Mouse (Mus musculus) urinary bladder, postnatal 14 days (tissue): Measurements from ENCODE around the gene Pla2r1.

Experiments used
- DNase-seq: peaks from one replicate; pipeline ENCODE4 v3.0.0; 2021; ENCODE audit warnings: low spot score

Pla2r1 gene

DNA sequence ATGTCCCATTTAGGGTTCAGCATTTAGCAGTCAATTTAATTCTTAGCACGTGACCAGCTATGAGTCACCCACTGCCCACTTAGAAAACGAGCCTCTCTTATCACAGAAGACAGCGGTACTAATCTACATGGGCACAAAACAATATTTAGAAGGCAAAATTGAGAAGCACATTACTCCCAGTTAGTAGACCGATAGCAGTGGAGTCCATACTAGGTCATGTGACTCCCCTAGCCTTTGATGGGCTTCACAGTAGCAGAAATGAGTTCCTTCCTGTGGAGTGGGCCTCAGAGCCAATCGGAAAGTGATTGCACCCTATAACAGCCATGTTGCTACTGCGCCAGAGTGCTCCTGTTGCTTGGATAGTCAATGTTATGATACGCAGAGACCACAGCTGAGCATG, 148.3 kb downstream of the Pla2r1 start:
- no peak for DNase-seq

GRCm38 (mm10) chr2:60401694-60402093, 151.4 kb downstream of the Pla2r1 start:
- no peak for DNase-seq

- no peak for DNase-seq
Measured at GRCm38 (mm10) chr2:60393786-60394185, 159.3 kb downstream of the Pla2r1 start.

GRCm38 (mm10) chr2:60392286-60392685, 160.8 kb downstream of the Pla2r1 start:
- DNase-seq, result no peak

- DNase-seq, result no peak
Measured at GRCm38 (mm10) chr2:60387363-60387762, 165.7 kb downstream of the Pla2r1 start.

GRCm38 (mm10) chr2:60386835-60387234, 166.3 kb downstream of the Pla2r1 start:
- no peak for DNase-seq

DNA sequence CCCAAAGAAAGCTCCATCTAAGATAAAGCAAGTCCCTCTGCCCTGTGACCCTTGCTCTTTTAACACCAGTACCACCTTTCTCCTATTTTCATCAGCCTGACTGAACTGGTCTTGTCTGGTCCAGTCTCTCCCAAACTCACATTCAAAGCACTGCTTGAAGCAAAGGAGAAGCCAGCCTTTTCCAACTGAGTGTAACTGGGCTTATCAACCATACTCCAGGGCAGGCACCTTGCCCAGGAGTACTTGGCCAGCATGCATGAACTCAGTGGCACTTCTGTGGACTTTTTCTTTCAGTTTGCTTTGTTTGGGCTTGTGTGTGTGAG, 168.4 kb downstream of the Pla2r1 start:
- DNase-seq, result no peak

GRCm38 (mm10) chr2:60384083-60384762, 168.9 kb downstream of the Pla2r1 start:
- DNase-seq, result no peak

DNA sequence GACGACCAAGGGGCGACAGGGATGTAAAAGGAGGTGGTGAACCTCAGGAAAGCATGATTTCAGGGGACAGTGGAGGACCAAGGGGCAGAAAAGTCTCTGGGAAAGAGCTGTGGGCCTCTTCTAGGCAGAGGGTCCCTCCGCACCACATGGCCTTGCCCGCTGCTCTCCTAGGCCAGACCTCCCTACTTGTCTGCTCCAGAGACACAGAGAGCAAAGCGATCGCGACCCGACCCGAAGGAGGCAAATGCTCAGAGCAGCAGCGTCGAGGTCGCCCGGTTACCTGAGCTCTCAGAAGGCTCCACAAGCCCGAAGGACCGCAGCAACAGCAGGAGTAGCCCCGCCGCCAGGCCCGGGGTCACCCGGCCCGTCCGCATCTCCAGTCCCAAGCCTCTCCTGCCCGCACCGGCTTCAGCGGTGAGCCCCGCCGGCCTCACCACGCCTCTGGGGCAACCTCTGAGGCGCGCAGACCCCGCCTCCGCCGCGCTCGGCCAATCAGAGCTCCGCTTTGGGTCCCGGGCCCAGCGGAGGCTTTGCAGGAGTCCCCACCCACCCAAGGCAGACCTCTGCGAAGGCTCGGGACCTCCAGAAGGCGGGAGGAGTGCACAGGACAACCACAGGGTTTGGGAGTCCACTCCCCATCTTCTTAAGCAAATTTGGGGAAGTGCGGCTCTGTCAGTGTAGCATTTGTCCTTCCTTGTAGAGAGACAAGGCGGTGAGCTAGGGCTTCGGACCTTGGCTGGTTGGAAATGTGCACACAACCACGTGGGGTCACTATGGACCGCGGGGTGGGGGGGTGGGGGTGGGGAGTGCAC, 170.0 kb downstream of the Pla2r1 start, which contains the start of gene Ly75:
Ly75 (minus strand) TSS at position 446 of the 812 bp plus-strand sequence.
- DNase-seq, result peak; percentile 82

GRCm38 (mm10) chr2:60382346-60382745, 170.8 kb downstream of the Pla2r1 start:
- no peak for DNase-seq

- no peak for DNase-seq
Measured at GRCm38 (mm10) chr2:60377260-60377659, 175.8 kb downstream of the Pla2r1 start.

GRCm38 (mm10) chr2:60375608-60376107, 177.4 kb downstream of the Pla2r1 start:
- no peak for DNase-seq

DNA sequence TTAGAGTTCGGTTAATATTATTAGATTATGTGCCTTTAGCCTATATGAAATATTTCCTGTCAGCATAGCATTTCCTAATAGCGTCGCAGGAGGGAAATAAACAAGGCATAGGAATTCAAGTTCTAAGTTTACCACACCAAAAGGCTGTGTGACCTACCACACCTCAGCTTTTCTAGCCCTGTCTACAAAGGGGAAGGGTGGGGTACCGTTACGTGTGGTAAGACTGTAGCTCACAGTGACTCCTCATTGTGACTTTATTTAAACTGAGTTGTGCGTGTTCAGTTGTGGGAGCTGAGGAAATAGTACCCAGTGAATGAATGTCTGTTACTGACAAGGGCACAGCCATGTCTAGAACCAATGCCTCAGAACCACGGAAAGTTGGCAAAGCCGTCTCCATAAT, 178.0 kb downstream of the Pla2r1 start:
- no peak for DNase-seq

GRCm38 (mm10) chr2:60370188-60370587, 182.9 kb downstream of the Pla2r1 start:
- no peak for DNase-seq

DNA sequence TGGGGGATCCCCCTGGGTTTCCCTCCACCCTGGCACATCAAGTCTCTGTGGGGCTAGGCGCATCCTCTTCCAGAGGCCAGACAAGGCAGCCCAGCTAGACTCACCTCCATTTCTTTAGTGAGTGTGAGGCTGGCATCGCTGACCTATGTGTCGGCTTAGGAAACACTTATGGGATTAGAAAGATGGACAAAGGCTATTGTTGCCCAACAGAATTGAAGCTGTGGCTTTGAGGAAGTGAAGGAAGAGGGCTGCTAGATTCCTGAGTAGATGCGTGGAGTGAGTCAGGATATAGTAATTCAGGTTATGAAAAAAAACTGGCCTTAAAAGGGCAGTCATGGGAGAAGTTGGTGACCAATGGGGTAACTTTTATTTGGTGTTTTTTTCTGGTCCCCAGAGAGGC, 183.7 kb downstream of the Pla2r1 start:
- no peak for DNase-seq

DNA sequence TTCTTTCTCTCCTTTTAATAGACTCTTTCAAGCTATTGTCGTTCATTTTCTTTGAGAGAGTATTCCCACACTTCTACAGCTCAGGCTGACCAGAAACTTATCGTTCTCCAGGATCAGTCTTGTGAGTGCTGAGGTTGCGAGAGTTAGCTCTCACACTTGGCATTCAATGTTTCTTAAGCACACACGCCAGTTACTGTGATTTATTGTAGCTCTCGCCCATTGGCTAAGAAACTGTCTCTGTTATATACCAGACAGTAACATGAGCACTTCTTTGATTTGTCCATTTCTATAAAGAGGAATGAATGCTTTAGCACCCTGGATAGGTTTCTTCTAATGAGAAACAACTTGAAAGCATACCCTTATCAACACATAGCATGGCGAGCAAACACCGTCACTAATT, 185.2 kb downstream of the Pla2r1 start:
- DNase-seq, result no peak
